Mouse (Mus musculus): ENCODE measurements around the gene Wbp1.

DNA sequence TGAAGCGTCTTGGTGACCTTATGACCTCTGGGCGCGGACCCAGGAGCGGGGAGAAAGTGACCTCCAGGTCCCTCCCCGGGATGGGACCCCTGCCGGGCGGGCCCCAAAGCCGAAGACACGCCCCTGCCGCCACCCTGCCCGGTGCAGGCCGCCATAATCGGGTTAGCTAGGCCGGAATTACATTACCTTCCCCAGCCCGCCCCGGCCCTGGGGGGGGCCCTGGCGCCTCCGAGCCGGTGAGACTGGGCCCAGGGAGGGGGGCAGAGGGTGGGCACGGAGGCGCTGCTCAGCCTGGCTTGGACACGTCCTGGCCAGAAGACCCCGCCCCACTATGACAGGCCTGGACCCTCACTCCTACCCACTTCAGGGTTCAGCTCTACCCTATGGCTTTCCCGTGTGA is 50.1 kb downstream of the Wbp1 start:
- no peak for TF ChIP-seq EP300 (optimal IDR thresholded peaks at IDR 0.05)
- TF ChIP-seq CTCF (IDR thresholded peaks at IDR 0.05; ENCODE audit: low read depth): no peak
